Mouse (Mus musculus): ENCODE data around the gene Vps41. TPM values are rescaled to one million over a fixed set of nuclear protein-coding genes. Genes with fewer than 3 reads are reported as not detected.

Gene Vps41
- polyA plus RNA-seq, 1 experiment = 12.6 TPM

DNA sequence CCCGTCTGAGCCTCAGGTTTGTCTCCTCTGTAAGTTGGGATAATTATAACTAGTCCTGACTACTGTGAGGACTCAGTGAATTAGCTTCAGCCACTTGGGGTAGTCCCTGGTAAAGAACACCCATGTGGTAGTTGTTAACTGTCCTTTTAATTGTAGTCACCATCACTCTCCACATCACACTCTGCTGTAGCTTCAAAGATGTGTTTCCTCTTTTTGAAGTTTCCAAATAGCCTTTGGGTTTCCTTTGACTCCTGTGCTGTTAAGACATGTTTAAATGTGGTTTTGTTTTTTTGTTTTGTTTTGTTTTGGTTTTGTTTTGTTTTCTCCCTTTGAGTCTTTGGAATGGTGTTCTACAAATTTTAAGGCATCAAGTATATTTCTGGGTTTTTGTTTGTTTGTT lies 68.6 kb downstream of the Vps41 start:
- no peak for TF ChIP-seq MYOD1 (IDR thresholded peaks at IDR 0.05; ENCODE audit: control insufficient read depth, insufficient read length, low read depth)
- H3ac ChIP-seq (ENCODE audit: control insufficient read depth, insufficient read length, low read depth) = no peak overlapping the region

DNA sequence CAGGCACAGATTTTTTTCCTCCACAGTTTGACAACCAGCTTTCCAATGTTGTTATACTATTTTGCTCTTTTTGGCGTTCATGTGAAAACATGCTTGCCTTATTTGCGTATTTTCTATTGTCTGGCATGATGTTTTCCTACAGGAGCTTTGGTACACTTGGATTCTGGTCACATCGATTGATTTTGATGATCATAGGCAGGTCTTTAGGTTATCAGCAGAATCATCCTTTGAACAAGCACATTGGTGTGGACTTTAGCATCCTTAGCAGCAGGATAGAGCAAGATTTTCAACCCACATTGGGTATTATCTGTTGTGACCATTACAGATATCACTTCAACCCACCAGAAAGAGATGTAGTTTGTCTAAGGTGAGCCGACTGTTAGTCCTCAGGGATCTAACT lies 71.0 kb downstream of the Vps41 start:
- TF ChIP-seq CEBPB (IDR thresholded peaks at IDR 0.05; ENCODE audit: low read depth) = no peak
- TF ChIP-seq FOSL1 (IDR thresholded peaks at IDR 0.05; ENCODE audit: insufficient read depth, low read length, poor library complexity, severe bottlenecking) = no peak
- TF ChIP-seq CTCF (IDR thresholded peaks at IDR 0.05; ENCODE audit: control insufficient read depth, insufficient read depth, insufficient read length) = no peak
- no peak for TF ChIP-seq MYOD1 (IDR thresholded peaks at IDR 0.05; ENCODE audit: control insufficient read depth, insufficient read length, low read depth)
- no peak for TF ChIP-seq MYOG (IDR thresholded peaks at IDR 0.05; ENCODE audit: control insufficient read depth, extremely low read depth, insufficient read length)
- no peak for TF ChIP-seq MAX (IDR thresholded peaks at IDR 0.05)
- TF ChIP-seq USF1 (IDR thresholded peaks at IDR 0.05; ENCODE audit: low read depth) = no peak
- H3K4me3 ChIP-seq (ENCODE audit: insufficient read depth, poor library complexity, severe bottlenecking) = no peak overlapping the region
- no peaks in the 10 kb centered on the region for H3K36me3 ChIP-seq (ENCODE audit: control insufficient read depth, insufficient read depth)
- no peaks in the 10 kb centered on the region for H3K27me3 ChIP-seq (ENCODE audit: control insufficient read depth, insufficient read depth, insufficient read length)
- H3ac ChIP-seq (ENCODE audit: control insufficient read depth, insufficient read length, low read depth) = no peak overlapping the region
- H3K79me3 ChIP-seq (ENCODE audit: low read depth) = no peaks in the 10 kb centered on the region
- no peaks in the 10 kb centered on the region for H3K79me2 ChIP-seq (ENCODE audit: control insufficient read depth, insufficient read depth)

More for the DNA sequence above, 68.6 kb downstream of the Vps41 start:
- H3K79me3 ChIP-seq (ENCODE audit: low read depth) = no peaks in the 10 kb centered on the region
- H3K79me2 ChIP-seq (ENCODE audit: control insufficient read depth, insufficient read depth) = no peaks in the 10 kb centered on the region
- no peak overlapping the region for H3K4me3 ChIP-seq (ENCODE audit: insufficient read depth, poor library complexity, severe bottlenecking)
- no peaks in the 10 kb centered on the region for H3K27me3 ChIP-seq (ENCODE audit: control insufficient read depth, insufficient read depth, insufficient read length)
- H3K36me3 ChIP-seq (ENCODE audit: control insufficient read depth, insufficient read depth) = no peaks in the 10 kb centered on the region

DNA sequence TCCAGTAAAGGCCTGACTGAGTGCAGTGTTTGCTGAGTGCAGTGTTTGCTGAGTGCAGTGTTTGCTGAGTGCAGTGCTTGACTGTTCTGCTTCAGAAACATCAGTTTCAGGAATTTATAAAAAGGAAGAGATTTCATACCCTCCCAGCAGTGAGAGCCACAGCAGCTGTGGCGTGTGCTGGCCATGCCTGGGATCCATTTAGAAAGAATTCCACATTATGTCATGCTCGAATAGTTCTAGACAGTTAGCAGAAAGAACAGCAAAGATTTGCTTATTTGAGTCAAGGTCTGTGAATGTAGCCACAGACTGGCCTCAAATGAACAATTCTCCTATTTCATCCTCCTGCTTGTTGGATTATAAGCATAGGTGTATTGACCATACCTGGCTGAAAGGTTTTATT lies 71.6 kb downstream of the Vps41 start:
- H3K27me3 ChIP-seq (ENCODE audit: control insufficient read depth, insufficient read depth, insufficient read length) = no peaks in the 10 kb centered on the region
- H3K36me3 ChIP-seq (ENCODE audit: control insufficient read depth, insufficient read depth) = no peaks in the 10 kb centered on the region
- H3ac ChIP-seq (ENCODE audit: control insufficient read depth, insufficient read length, low read depth) = no peak overlapping the region
- TF ChIP-seq CTCF (IDR thresholded peaks at IDR 0.05; ENCODE audit: control insufficient read depth, insufficient read depth, insufficient read length) (no peak), MAX (IDR thresholded peaks at IDR 0.05) (no peak), USF1 (IDR thresholded peaks at IDR 0.05; ENCODE audit: low read depth) (no peak), MYOG (IDR thresholded peaks at IDR 0.05; ENCODE audit: control insufficient read depth, extremely low read depth, insufficient read length) (no peak), MYOD1 (IDR thresholded peaks at IDR 0.05; ENCODE audit: control insufficient read depth, insufficient read length, low read depth) (no peak), FOSL1 (IDR thresholded peaks at IDR 0.05; ENCODE audit: insufficient read depth, low read length, poor library complexity, severe bottlenecking) (no peak), CEBPB (IDR thresholded peaks at IDR 0.05; ENCODE audit: low read depth) (no peak)
- no peaks in the 10 kb centered on the region for H3K79me2 ChIP-seq (ENCODE audit: control insufficient read depth, insufficient read depth)
- no peaks in the 10 kb centered on the region for H3K79me3 ChIP-seq (ENCODE audit: low read depth)
- no peak overlapping the region for H3K4me3 ChIP-seq (ENCODE audit: insufficient read depth, poor library complexity, severe bottlenecking)

DNA sequence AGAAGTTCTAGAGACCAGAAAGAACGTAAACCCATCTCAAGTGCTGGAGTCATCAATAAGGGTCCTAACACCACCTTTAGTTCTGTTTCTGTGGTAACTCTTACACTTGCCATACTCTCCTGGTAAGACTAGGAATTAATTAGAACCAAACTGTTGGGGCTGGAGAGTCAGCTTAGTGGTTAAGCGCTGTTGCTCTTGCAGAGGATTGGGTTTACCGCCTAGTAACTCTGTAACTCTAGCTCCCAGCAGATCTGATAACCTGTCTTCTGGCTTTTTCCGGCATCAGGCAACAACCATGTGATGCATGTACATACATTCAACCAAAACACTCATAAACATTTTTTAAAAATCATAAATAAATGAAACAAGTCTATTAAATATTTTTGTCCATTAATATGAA lies 72.6 kb downstream of the Vps41 start:
- H3K79me3 ChIP-seq (ENCODE audit: low read depth) = no peaks in the 10 kb centered on the region
- no peak overlapping the region for H3K4me3 ChIP-seq (ENCODE audit: insufficient read depth, poor library complexity, severe bottlenecking)
- H3K27me3 ChIP-seq (ENCODE audit: control insufficient read depth, insufficient read depth, insufficient read length) = no peaks in the 10 kb centered on the region
- no peaks in the 10 kb centered on the region for H3K36me3 ChIP-seq (ENCODE audit: control insufficient read depth, insufficient read depth)
- H3K79me2 ChIP-seq (ENCODE audit: control insufficient read depth, insufficient read depth) = no peaks in the 10 kb centered on the region
- H3ac ChIP-seq (ENCODE audit: control insufficient read depth, insufficient read length, low read depth) = no peak overlapping the region
- TF ChIP-seq MYOG (IDR thresholded peaks at IDR 0.05; ENCODE audit: control insufficient read depth, extremely low read depth, insufficient read length) (no peak), FOSL1 (IDR thresholded peaks at IDR 0.05; ENCODE audit: insufficient read depth, low read length, poor library complexity, severe bottlenecking) (no peak), MAX (IDR thresholded peaks at IDR 0.05) (no peak), CTCF (IDR thresholded peaks at IDR 0.05; ENCODE audit: control insufficient read depth, insufficient read depth, insufficient read length) (no peak), MYOD1 (IDR thresholded peaks at IDR 0.05; ENCODE audit: control insufficient read depth, insufficient read length, low read depth) (no peak), CEBPB (IDR thresholded peaks at IDR 0.05; ENCODE audit: low read depth) (no peak), USF1 (IDR thresholded peaks at IDR 0.05; ENCODE audit: low read depth) (no peak)

DNA sequence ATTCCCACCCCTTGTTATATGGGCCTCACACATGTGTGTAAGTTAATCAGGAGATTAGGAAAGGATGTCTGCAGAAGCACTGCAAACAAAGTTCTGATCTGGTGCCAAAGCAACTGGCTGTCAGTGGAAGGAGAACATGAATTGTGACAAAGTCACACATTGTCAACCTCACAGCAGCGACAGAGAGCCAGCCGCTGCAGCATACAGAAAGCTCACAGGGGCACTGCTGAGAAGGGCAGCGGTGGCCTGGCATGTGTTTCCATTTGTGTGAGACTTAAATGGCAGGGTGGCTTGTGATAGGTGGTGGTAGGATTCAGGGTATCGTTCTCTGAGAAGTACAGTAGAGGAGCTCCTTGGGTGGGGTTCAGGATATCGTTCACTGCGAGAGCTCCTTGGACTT lies 73.0 kb downstream of the Vps41 start:
- TF ChIP-seq MYOD1 (IDR thresholded peaks at IDR 0.05; ENCODE audit: control insufficient read depth, insufficient read length, low read depth) = no peak
- TF ChIP-seq CTCF (IDR thresholded peaks at IDR 0.05; ENCODE audit: control insufficient read depth, insufficient read depth, insufficient read length) = no peak
- no peak for TF ChIP-seq FOSL1 (IDR thresholded peaks at IDR 0.05; ENCODE audit: insufficient read depth, low read length, poor library complexity, severe bottlenecking)
- no peak for TF ChIP-seq MYOG (IDR thresholded peaks at IDR 0.05; ENCODE audit: control insufficient read depth, extremely low read depth, insufficient read length)
- TF ChIP-seq CEBPB (IDR thresholded peaks at IDR 0.05; ENCODE audit: low read depth) = no peak
- no peak for TF ChIP-seq USF1 (IDR thresholded peaks at IDR 0.05; ENCODE audit: low read depth)
- TF ChIP-seq MAX (IDR thresholded peaks at IDR 0.05) = no peak
- Histone ChIP-seq H3K27me3 (ENCODE audit: control insufficient read depth, insufficient read depth, insufficient read length) (no peaks in the 10 kb centered on the region), H3K36me3 (ENCODE audit: control insufficient read depth, insufficient read depth) (no peaks in the 10 kb centered on the region), H3K4me3 (ENCODE audit: insufficient read depth, poor library complexity, severe bottlenecking) (no peak overlapping the region), H3K79me3 (ENCODE audit: low read depth) (no peaks in the 10 kb centered on the region), H3ac (ENCODE audit: control insufficient read depth, insufficient read length, low read depth) (no peak overlapping the region), H3K79me2 (ENCODE audit: control insufficient read depth, insufficient read depth) (no peaks in the 10 kb centered on the region)

DNA sequence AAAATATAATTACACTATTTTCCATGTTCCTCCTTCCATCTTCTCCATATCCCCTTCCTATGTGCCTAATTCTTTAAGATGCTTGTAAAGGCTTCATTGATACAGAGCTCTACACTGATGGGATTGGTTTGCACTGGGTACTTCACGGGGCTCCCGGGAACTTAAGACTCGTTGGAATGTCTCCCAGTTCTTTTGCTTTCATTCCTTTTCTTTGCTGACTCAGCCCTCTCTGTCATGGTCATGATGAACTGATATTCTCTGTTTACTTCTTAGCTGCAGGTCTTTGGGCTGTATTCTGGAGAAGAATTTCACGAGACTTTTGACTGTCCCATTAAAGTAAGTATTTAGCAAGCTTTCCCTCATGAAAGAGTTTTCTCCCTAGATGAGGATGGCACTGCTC lies 74.2 kb downstream of the Vps41 start:
- no peaks in the 10 kb centered on the region for H3K79me3 ChIP-seq (ENCODE audit: low read depth)
- no peak overlapping the region for H3ac ChIP-seq (ENCODE audit: control insufficient read depth, insufficient read length, low read depth)
- no peak for TF ChIP-seq MAX (IDR thresholded peaks at IDR 0.05)
- no peak for TF ChIP-seq CTCF (IDR thresholded peaks at IDR 0.05; ENCODE audit: control insufficient read depth, insufficient read depth, insufficient read length)
- TF ChIP-seq USF1 (IDR thresholded peaks at IDR 0.05; ENCODE audit: low read depth) = no peak
- no peak for TF ChIP-seq FOSL1 (IDR thresholded peaks at IDR 0.05; ENCODE audit: insufficient read depth, low read length, poor library complexity, severe bottlenecking)
- TF ChIP-seq MYOD1 (IDR thresholded peaks at IDR 0.05; ENCODE audit: control insufficient read depth, insufficient read length, low read depth) = no peak
- no peaks in the 10 kb centered on the region for H3K36me3 ChIP-seq (ENCODE audit: control insufficient read depth, insufficient read depth)
- no peaks in the 10 kb centered on the region for H3K27me3 ChIP-seq (ENCODE audit: control insufficient read depth, insufficient read depth, insufficient read length)
- H3K79me2 ChIP-seq (ENCODE audit: control insufficient read depth, insufficient read depth) = no peaks in the 10 kb centered on the region
- H3K4me3 ChIP-seq (ENCODE audit: insufficient read depth, poor library complexity, severe bottlenecking) = no peak overlapping the region
